Mouse (Mus musculus): Measurements from ENCODE around the gene Rgl1. TPM values are rescaled to one million over a fixed set of nuclear protein-coding genes. Genes with fewer than 3 reads are reported as not detected.

The Rgl1 gene
- polyA plus RNA-seq, 1 experiment, result 3.0 TPM

- Histone ChIP-seq H3K4me3 (ENCODE audit: low read depth, low read length) (no peak overlapping the region), H3K27me3 (ENCODE audit: control insufficient read depth, insufficient read depth, low read length, poor library complexity, severe bottlenecking) (no peaks in the 10 kb centered on the region), H3K9ac (ENCODE audit: low read depth, poor library complexity, severe bottlenecking) (no peak overlapping the region), H3K9me3 (replicated peaks; ENCODE audit: control insufficient read depth, insufficient read depth, low read length, poor library complexity, severe bottlenecking) (no peaks in the 10 kb centered on the region), H3K27ac (ENCODE audit: insufficient read depth, low read length) (no peak overlapping the region), H3K4me1 (ENCODE audit: control insufficient read depth, insufficient read depth, low read length) (no peaks in the 10 kb centered on the region), H3K36me3 (ENCODE audit: control insufficient read depth, insufficient read depth, low read length, poor library complexity, severe bottlenecking) (no peaks in the 10 kb centered on the region)
- no peak for TF ChIP-seq CTCF (IDR thresholded peaks at IDR 0.05; ENCODE audit: low read depth, low read length)
- TF ChIP-seq EP300 (IDR thresholded peaks at IDR 0.05; ENCODE audit: insufficient read depth, low read depth, low read length), result no peak
- no peak for TF ChIP-seq POLR2A (IDR thresholded peaks at IDR 0.05; ENCODE audit: insufficient read depth, low read length)
Observed at GRCm38 (mm10) chr1:152549061-152549738, 217.0 kb downstream of the Rgl1 start.

GRCm38 (mm10) chr1:152543449-152544159 lies 222.5 kb downstream of the Rgl1 start:
- Histone ChIP-seq H3K4me3 (ENCODE audit: low read depth, low read length) (no peak overlapping the region), H3K27ac (ENCODE audit: insufficient read depth, low read length) (no peak overlapping the region), H3K9me3 (replicated peaks; ENCODE audit: control insufficient read depth, insufficient read depth, low read length, poor library complexity, severe bottlenecking) (no peaks in the 10 kb centered on the region), H3K4me1 (ENCODE audit: control insufficient read depth, insufficient read depth, low read length) (no peaks in the 10 kb centered on the region), H3K9ac (ENCODE audit: low read depth, poor library complexity, severe bottlenecking) (no peak overlapping the region), H3K27me3 (ENCODE audit: control insufficient read depth, insufficient read depth, low read length, poor library complexity, severe bottlenecking) (no peaks in the 10 kb centered on the region), H3K36me3 (ENCODE audit: control insufficient read depth, insufficient read depth, low read length, poor library complexity, severe bottlenecking) (no peaks in the 10 kb centered on the region)
- TF ChIP-seq CTCF (IDR thresholded peaks at IDR 0.05; ENCODE audit: low read depth, low read length) (no peak), POLR2A (IDR thresholded peaks at IDR 0.05; ENCODE audit: insufficient read depth, low read length) (no peak), EP300 (IDR thresholded peaks at IDR 0.05; ENCODE audit: insufficient read depth, low read depth, low read length) (no peak)

- Histone ChIP-seq H3K27me3 (ENCODE audit: control insufficient read depth, insufficient read depth, low read length, poor library complexity, severe bottlenecking) (no peaks in the 10 kb centered on the region), H3K9me3 (replicated peaks; ENCODE audit: control insufficient read depth, insufficient read depth, low read length, poor library complexity, severe bottlenecking) (no peaks in the 10 kb centered on the region), H3K4me3 (ENCODE audit: low read depth, low read length) (no peak overlapping the region), H3K27ac (ENCODE audit: insufficient read depth, low read length) (no peak overlapping the region), H3K36me3 (ENCODE audit: control insufficient read depth, insufficient read depth, low read length, poor library complexity, severe bottlenecking) (no peaks in the 10 kb centered on the region), H3K4me1 (ENCODE audit: control insufficient read depth, insufficient read depth, low read length) (no peaks in the 10 kb centered on the region), H3K9ac (ENCODE audit: low read depth, poor library complexity, severe bottlenecking) (no peak overlapping the region)
- TF ChIP-seq EP300 (IDR thresholded peaks at IDR 0.05; ENCODE audit: insufficient read depth, low read depth, low read length) (no peak), POLR2A (IDR thresholded peaks at IDR 0.05; ENCODE audit: insufficient read depth, low read length) (no peak), CTCF (IDR thresholded peaks at IDR 0.05; ENCODE audit: low read depth, low read length) (no peak)
Observed at GRCm38 (mm10) chr1:152542747-152543378, 223.3 kb downstream of the Rgl1 start.

- Histone ChIP-seq H3K27ac (ENCODE audit: insufficient read depth, low read length) (no peak overlapping the region), H3K36me3 (ENCODE audit: control insufficient read depth, insufficient read depth, low read length, poor library complexity, severe bottlenecking) (no peaks in the 10 kb centered on the region), H3K9me3 (replicated peaks; ENCODE audit: control insufficient read depth, insufficient read depth, low read length, poor library complexity, severe bottlenecking) (no peaks in the 10 kb centered on the region), H3K4me1 (ENCODE audit: control insufficient read depth, insufficient read depth, low read length) (no peaks in the 10 kb centered on the region), H3K9ac (ENCODE audit: low read depth, poor library complexity, severe bottlenecking) (no peak overlapping the region), H3K27me3 (ENCODE audit: control insufficient read depth, insufficient read depth, low read length, poor library complexity, severe bottlenecking) (no peaks in the 10 kb centered on the region), H3K4me3 (ENCODE audit: low read depth, low read length) (no peak overlapping the region)
- TF ChIP-seq EP300 (IDR thresholded peaks at IDR 0.05; ENCODE audit: insufficient read depth, low read depth, low read length) (no peak), POLR2A (IDR thresholded peaks at IDR 0.05; ENCODE audit: insufficient read depth, low read length) (no peak), CTCF (IDR thresholded peaks at IDR 0.05; ENCODE audit: low read depth, low read length) (no peak)
Observed at GRCm38 (mm10) chr1:152540304-152540887, 225.8 kb downstream of the Rgl1 start.

GRCm38 (mm10) chr1:152538817-152539216 lies 227.3 kb downstream of the Rgl1 start:
- no peaks in the 10 kb centered on the region for H3K36me3 ChIP-seq (ENCODE audit: control insufficient read depth, insufficient read depth, low read length, poor library complexity, severe bottlenecking)

More at GRCm38 (mm10) chr1:152538817-152539216, 227.3 kb downstream of the Rgl1 start:
- H3K9me3 ChIP-seq (replicated peaks; ENCODE audit: control insufficient read depth, insufficient read depth, low read length, poor library complexity, severe bottlenecking), result no peaks in the 10 kb centered on the region
- no peak overlapping the region for H3K27ac ChIP-seq (ENCODE audit: insufficient read depth, low read length)
- no peaks in the 10 kb centered on the region for H3K4me1 ChIP-seq (ENCODE audit: control insufficient read depth, insufficient read depth, low read length)
- no peaks in the 10 kb centered on the region for H3K27me3 ChIP-seq (ENCODE audit: control insufficient read depth, insufficient read depth, low read length, poor library complexity, severe bottlenecking)
- no peak overlapping the region for H3K4me3 ChIP-seq (ENCODE audit: low read depth, low read length)
- no peak for TF ChIP-seq CTCF (IDR thresholded peaks at IDR 0.05; ENCODE audit: low read depth, low read length)
- no peak for TF ChIP-seq POLR2A (IDR thresholded peaks at IDR 0.05; ENCODE audit: insufficient read depth, low read length)
- no peak for TF ChIP-seq EP300 (IDR thresholded peaks at IDR 0.05; ENCODE audit: insufficient read depth, low read depth, low read length)
- no peak overlapping the region for H3K9ac ChIP-seq (ENCODE audit: low read depth, poor library complexity, severe bottlenecking)
